Mouse (Mus musculus): Measurements from ENCODE around the gene Cenpb. TPM values are rescaled to one million over a fixed set of nuclear protein-coding genes. Genes with fewer than 3 reads are reported as not detected.

The Cenpb gene
- polyA plus RNA-seq, 1 experiment from 2014 or later = 108 TPM

DNA sequence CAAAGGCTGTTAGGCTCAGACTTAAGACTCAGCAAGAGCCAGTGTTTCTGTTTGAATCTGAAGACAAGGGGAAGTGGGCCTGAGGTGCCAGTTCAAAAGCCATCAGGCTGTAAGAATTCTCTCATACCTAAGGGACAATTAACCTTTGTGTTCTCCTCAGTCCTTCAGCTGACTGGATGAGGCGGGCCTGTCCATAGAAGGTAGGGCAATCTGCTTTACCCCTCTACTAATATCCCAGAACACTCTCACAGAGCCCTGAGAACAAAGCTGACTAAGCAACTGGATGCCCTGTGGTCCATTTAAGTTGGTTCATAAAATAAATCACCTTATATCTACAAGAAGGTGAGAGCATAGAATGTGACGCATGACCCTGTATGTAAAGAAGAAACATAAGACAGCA, 13.7 kb downstream of the Cenpb start:
- 86% methylated on average over 2 of the region's 2 CpGs for WGBS (ENCODE audit: missing documents)
- H3K27ac ChIP-seq = no peak overlapping the region

GRCm38 (mm10) chr2:131163924-131164323, 15.9 kb downstream of the Cenpb start:
- no peak overlapping the region for H3K4me3 ChIP-seq (ENCODE audit: inconsistent target)
- no peaks in the 10 kb centered on the region for H3K36me3 ChIP-seq (ENCODE audit: inconsistent target)
- H3K79me2 ChIP-seq (ENCODE audit: inconsistent target) = peaks cover under 1% of the 10 kb centered on the region; the same call in 1 of the 2 replicates
- no peak overlapping the region for H3K27ac ChIP-seq
- 93% methylated on average over 7 of the region's 7 CpGs for WGBS (ENCODE audit: missing documents)

More for the DNA sequence above, 13.7 kb downstream of the Cenpb start:
- Histone ChIP-seq H3K4me3 (ENCODE audit: inconsistent target) (no peak overlapping the region), H3K36me3 (ENCODE audit: inconsistent target) (no peaks in the 10 kb centered on the region), H3K79me2 (ENCODE audit: inconsistent target) (no peaks in the 10 kb centered on the region)

GRCm38 (mm10) chr2:131160671-131161111, 19.2 kb downstream of the Cenpb start:
- WGBS (ENCODE audit: missing documents) = 7% methylated on average over 16 of the region's 17 CpGs
- Histone ChIP-seq H3K36me3 (ENCODE audit: inconsistent target) (no peaks in the 10 kb centered on the region), H3K79me2 (ENCODE audit: inconsistent target) (peaks cover 17% of the 10 kb centered on the region; the same call in 1 of the 2 replicates), H3K27ac (peak overlapping the region; percentile 52), H3K4me3 (ENCODE audit: inconsistent target) (peak overlapping the region; percentile 83)

DNA sequence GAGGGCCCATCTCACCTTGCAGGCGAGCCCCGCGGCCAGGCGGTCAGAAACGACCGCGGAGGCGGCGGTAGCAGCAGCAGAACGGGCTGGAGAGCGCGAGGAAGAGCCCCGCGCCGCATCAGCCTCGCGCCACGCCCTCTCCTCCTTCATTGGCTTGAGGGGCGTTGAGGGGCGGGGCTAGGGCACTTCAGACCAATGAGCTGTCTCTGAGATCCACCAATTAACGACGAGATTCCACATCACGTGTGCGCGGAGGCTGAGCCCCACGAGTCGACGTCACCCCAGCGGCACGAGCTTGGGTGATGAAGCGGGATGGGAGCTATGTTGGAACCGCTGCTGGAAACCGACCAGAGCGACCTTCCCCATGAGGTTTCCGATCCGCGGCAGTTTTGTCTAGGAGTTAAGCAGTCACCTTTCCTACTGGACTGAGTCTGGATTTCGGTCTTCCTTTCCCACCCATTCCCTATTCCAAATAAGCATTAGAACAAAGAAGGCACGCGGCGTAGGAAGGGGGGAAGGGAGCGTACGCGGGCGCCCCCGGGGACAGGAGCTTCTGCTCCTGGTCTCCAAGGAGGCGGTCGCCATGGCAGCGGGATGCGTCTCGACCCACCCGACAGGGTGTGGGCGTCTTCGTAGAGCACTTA, 19.8 kb downstream of the Cenpb start, which contains the start of gene 1700037H04Rik:
TSS of gene 1700037H04Rik (minus strand) at position 144 of the 644 bp plus-strand sequence.
- under 1% methylated on average over 54 of the region's 54 CpGs for WGBS (ENCODE audit: missing documents)
- peak within 1 kb of the TSS; percentile 52 for H3K27ac ChIP-seq

GRCm38 (mm10) chr2:131159491-131159910, 20.4 kb downstream of the Cenpb start:
- H3K27ac ChIP-seq = peak overlapping the region; percentile 28; the same call in 1 of the 2 replicates
- H3K36me3 ChIP-seq (ENCODE audit: inconsistent target) = no peaks in the 10 kb centered on the region
- H3K4me3 ChIP-seq (ENCODE audit: inconsistent target) = peak overlapping the region; percentile 83
- peaks cover 17% of the 10 kb centered on the region; the same call in 1 of the 2 replicates for H3K79me2 ChIP-seq (ENCODE audit: inconsistent target)
- 6% methylated on average over 18 of the region's 18 CpGs for WGBS (ENCODE audit: missing documents)

More for the DNA sequence above, 19.8 kb downstream of the Cenpb start, which contains the start of gene 1700037H04Rik:
- Histone ChIP-seq H3K36me3 (ENCODE audit: inconsistent target) (no peaks in the 10 kb centered on the region), H3K79me2 (ENCODE audit: inconsistent target) (peaks cover 17% of the 10 kb centered on the region; the same call in 1 of the 2 replicates), H3K4me3 (ENCODE audit: inconsistent target) (peak within 1 kb of the TSS; percentile 83)

GRCm38 (mm10) chr2:131156987-131157386, 22.9 kb downstream of the Cenpb start:
- H3K27ac ChIP-seq = no peak overlapping the region
- H3K36me3 ChIP-seq (ENCODE audit: inconsistent target) = peaks cover 12% of the 10 kb centered on the region; the same call in 1 of the 2 replicates
- no peak overlapping the region for H3K4me3 ChIP-seq (ENCODE audit: inconsistent target)
- peaks cover 17% of the 10 kb centered on the region; the same call in 1 of the 2 replicates for H3K79me2 ChIP-seq (ENCODE audit: inconsistent target)
- WGBS (ENCODE audit: missing documents) = 57% methylated on average over 7 of the region's 7 CpGs

DNA sequence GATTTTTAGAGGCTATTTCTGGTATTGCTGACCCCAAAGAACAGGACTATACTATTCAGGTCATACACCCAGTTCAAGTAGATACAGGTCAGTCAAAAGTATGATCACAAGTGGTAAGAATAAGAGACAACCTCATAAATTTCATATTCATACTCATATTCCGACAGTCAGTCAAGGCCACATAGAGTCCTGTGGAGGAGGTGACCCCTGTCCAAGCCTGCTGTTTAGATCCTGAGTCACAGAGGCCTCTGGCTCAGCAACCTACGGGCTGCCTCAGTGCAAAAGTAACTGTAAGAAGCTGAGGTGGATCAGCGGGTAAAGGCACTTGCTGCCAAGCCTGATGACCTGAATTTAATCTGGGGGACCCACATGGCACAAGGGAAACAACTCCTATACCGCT, 25.8 kb downstream of the Cenpb start:
- Histone ChIP-seq H3K79me2 (ENCODE audit: inconsistent target) (peaks cover 17% of the 10 kb centered on the region; the same call in 1 of the 2 replicates), H3K27ac (no peak overlapping the region), H3K4me3 (ENCODE audit: inconsistent target) (no peak overlapping the region), H3K36me3 (ENCODE audit: inconsistent target) (peaks cover 39% of the 10 kb centered on the region)
- 96% methylated on average over 4 of the region's 4 CpGs for WGBS (ENCODE audit: missing documents)

- WGBS (ENCODE audit: missing documents) = 100% methylated on average over 3 of the region's 7 CpGs
- Histone ChIP-seq H3K27ac (no peak overlapping the region), H3K79me2 (ENCODE audit: inconsistent target) (0 out of 2 replicates have a peak, but pooled peaks cover under 1% of the 10 kb centered on the region), H3K36me3 (ENCODE audit: inconsistent target) (peaks cover 56% of the 10 kb centered on the region), H3K4me3 (ENCODE audit: inconsistent target) (no peak overlapping the region)
Observed at GRCm38 (mm10) chr2:131152166-131152730, 27.6 kb downstream of the Cenpb start.

DNA sequence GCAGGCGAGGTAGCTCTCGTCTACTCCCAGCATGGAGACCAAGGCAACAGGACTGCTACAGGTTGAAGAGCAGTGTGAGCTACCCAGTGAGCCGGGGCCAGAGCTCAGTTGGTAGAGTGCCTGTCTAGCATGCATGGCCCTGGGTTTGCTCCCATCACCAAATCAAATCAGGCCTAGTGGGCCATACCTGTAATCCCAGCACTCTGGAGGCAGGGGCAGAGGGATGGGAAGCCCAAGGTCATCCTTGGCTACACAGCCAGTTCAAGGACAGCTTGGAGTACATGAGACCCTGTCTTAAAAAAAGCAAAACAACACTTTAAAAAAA, 30.7 kb downstream of the Cenpb start:
- 100% methylated on average over 3 of the region's 3 CpGs for WGBS (ENCODE audit: missing documents)
- H3K36me3 ChIP-seq (ENCODE audit: inconsistent target) = peaks cover 75% of the 10 kb centered on the region
- no peak overlapping the region for H3K27ac ChIP-seq
- no peaks in the 10 kb centered on the region for H3K79me2 ChIP-seq (ENCODE audit: inconsistent target)
- H3K4me3 ChIP-seq (ENCODE audit: inconsistent target) = no peak overlapping the region

- H3K27ac ChIP-seq = no peak overlapping the region
- H3K36me3 ChIP-seq (ENCODE audit: inconsistent target) = peaks cover 75% of the 10 kb centered on the region
- WGBS (ENCODE audit: missing documents) = 90% methylated on average over 8 of the region's 8 CpGs
Observed at GRCm38 (mm10) chr2:131148353-131149253, 31.3 kb downstream of the Cenpb start.

GRCm38 (mm10) chr2:131147043-131147365, 32.9 kb downstream of the Cenpb start:
- 95% methylated on average over 8 of the region's 8 CpGs for whole genome bisulfite sequencing (ENCODE audit: missing documents)

More at GRCm38 (mm10) chr2:131148353-131149253, 31.3 kb downstream of the Cenpb start:
- Histone ChIP-seq H3K79me2 (ENCODE audit: inconsistent target) (no peaks in the 10 kb centered on the region), H3K4me3 (ENCODE audit: inconsistent target) (no peak overlapping the region)

DNA sequence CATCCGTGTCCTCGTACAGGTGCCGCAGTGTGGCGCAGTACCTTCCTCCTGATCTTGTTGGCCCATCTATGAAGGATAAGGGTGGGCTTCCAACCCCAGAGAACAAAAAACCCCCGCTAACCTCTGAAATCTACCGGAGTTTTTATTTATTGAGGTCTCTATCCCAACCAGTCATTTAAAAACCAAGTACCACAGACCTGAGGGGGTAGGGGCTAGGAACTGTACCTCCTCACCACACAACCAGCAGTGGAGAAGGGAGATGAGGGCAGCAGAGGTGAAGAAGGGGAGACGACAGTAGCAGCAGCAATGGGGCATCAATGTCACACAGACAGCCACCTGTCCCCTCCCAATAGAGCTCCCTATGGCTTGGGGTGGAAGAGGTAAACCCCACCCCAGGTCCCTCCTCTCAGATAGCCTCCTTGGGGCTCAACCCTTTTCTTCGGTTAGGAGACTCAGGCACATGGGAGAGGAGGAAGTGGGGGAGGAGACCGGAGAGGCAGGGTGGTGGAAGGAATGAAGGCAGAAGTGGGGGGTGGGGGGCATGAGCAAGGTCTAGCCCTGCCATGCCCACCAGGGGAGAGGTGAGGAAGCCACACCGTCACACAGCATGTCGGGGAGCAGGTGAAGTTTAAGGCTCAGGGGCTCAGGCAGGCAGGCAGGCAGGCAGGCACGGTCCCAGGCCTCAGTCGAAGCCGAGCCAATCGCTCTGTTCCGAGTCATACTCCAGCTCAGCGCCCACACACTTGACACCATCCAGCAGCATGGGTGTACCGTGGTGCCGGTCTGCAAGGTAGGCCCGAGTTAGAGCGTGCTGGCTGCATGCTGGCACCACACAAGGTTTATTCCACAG, 33.4 kb downstream of the Cenpb start:
- 82% methylated on average over 21 of the region's 21 CpGs for WGBS (ENCODE audit: missing documents)
- no peaks in the 10 kb centered on the region for H3K79me2 ChIP-seq (ENCODE audit: inconsistent target)
- H3K36me3 ChIP-seq (ENCODE audit: inconsistent target) = peaks cover 57% of the 10 kb centered on the region
- no peak overlapping the region for H3K4me3 ChIP-seq (ENCODE audit: inconsistent target)
- no peak overlapping the region for H3K27ac ChIP-seq

More at GRCm38 (mm10) chr2:131147043-131147365, 32.9 kb downstream of the Cenpb start:
- no peaks in the 10 kb centered on the region for H3K79me2 ChIP-seq (ENCODE audit: inconsistent target)
- H3K36me3 ChIP-seq (ENCODE audit: inconsistent target) = peaks cover 63% of the 10 kb centered on the region
- no peak overlapping the region for H3K4me3 ChIP-seq (ENCODE audit: inconsistent target)
- H3K27ac ChIP-seq = no peak overlapping the region

- H3K36me3 ChIP-seq (ENCODE audit: inconsistent target) = peaks cover 49% of the 10 kb centered on the region
- no peaks in the 10 kb centered on the region for H3K79me2 ChIP-seq (ENCODE audit: inconsistent target)
- H3K27ac ChIP-seq = no peak overlapping the region
- no peak overlapping the region for H3K4me3 ChIP-seq (ENCODE audit: inconsistent target)
- 97% methylated on average over 2 of the region's 2 CpGs for WGBS (ENCODE audit: missing documents)
Observed at GRCm38 (mm10) chr2:131145536-131145935, 34.3 kb downstream of the Cenpb start.

GRCm38 (mm10) chr2:131145121-131145520, 34.7 kb downstream of the Cenpb start:
- H3K27ac ChIP-seq = no peak overlapping the region
- WGBS (ENCODE audit: missing documents) = 90% methylated on average over 13 of the region's 13 CpGs
- no peaks in the 10 kb centered on the region for H3K79me2 ChIP-seq (ENCODE audit: inconsistent target)
- no peak overlapping the region for H3K4me3 ChIP-seq (ENCODE audit: inconsistent target)
- peaks cover 44% of the 10 kb centered on the region for H3K36me3 ChIP-seq (ENCODE audit: inconsistent target)
